9 mouse cellular contexts compared by ENCODE assay signal in the genomic region with DNA sequence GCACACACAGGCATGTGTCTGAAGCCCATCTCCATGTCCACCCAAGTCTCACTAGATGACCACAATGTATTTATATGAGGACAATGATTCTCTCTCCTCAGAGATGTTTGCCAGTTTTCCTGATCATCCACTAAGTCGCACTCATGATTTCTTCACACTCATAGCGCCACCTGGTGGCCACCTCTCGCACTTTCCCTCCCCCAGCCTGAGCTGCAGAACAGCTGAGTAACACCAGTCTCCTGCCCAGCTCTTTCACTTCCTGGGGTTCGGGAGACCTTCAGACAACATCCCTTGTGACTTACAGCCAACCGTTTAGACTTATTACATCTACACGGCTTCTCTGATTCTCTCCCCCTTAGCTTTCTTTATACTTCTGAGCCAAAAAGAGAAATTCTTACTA. TPM values are rescaled to one million over a fixed set of nuclear protein-coding genes. Genes with fewer than 3 reads are reported as not detected.
DNase-seq lines count a peak whose midpoint lies in the region; ATAC-seq lines count a peak whose summit lies in the region.
"Had no signal": no experiment of that assay in that cellular context is flagged by ENCODE, and none has a peak within 500 bp of the region (broad histone marks: within the 10 kb centered on the region; RNA-seq: fewer than 3 reads in every experiment).

No protein-coding gene starts in this region.

- peak; percentile 67 for DNase-seq in ES-CJ7 (ENCODE audit: low read depth, low spot score)
- peak; percentile 64 for DNase-seq in brain, embryonic 18.5 days (ENCODE audit: low read depth, low spot score)
- peak; percentile 92 for DNase-seq in forebrain, embryonic 11.5 days (ENCODE audit: low spot score)
- DNase-seq in layer of hippocampus, adult 9-10 months (ENCODE audit: low spot score) = peak; percentile 88
- peak; percentile 89 for DNase-seq in lung, postnatal 10 days
- DNase-seq in retina, postnatal 7 days (ENCODE audit: low read depth, low spot score) = peak; percentile 75
- peak; percentile 87 for DNase-seq in thymus, postnatal 4 days

- H3K4me3 ChIP-seq in forebrain, embryonic 11.5 days (ENCODE audit: low read depth, low read length) = no peak overlapping the region
- H3K4me3 ChIP-seq: limb, embryonic 12.5 days had no signal

- H3K27ac ChIP-seq in forebrain, embryonic 11.5 days (ENCODE audit: low read depth, low read length) = no peak overlapping the region
- H3K27ac ChIP-seq: limb, embryonic 12.5 days had no signal

- peak; percentile 44 for ATAC-seq in forebrain, embryonic 11.5 days (replicated peaks; ENCODE audit: low FRiP score)
- ATAC-seq in hematopoietic stem cell, adult 5-6 weeks (replicated peaks in 1 of 2; ENCODE audit: insufficient read depth in 1 of 2, low FRiP score in 2 of 2, low TSS enrichment in 1 of 2, low read depth in 1 of 2, poor library complexity in 2 of 2, severe bottlenecking in 2 of 2) = peak; percentile 76 to 84

- H3K9me3 ChIP-seq in forebrain, embryonic 11.5 days (ENCODE audit: control insufficient read depth, low read length) = no peaks in the 10 kb centered on the region
- H3K9me3 ChIP-seq: limb, embryonic 12.5 days had no signal

- no peaks in the 10 kb centered on the region for H3K36me3 ChIP-seq in forebrain, embryonic 11.5 days (ENCODE audit: control insufficient read depth, insufficient read depth, low read length)
- H3K36me3 ChIP-seq: limb, embryonic 12.5 days had no signal

- no peaks in the 10 kb centered on the region for H3K4me1 ChIP-seq in forebrain, embryonic 11.5 days (replicated peaks; ENCODE audit: control insufficient read depth, insufficient read depth, low read length)

- H3K4me2 ChIP-seq in forebrain, embryonic 11.5 days (ENCODE audit: low read depth, low read length, severe bottlenecking) = no peak overlapping the region
- H3K4me2 ChIP-seq: limb, embryonic 12.5 days had no signal

- no peak overlapping the region for H3K9ac ChIP-seq in forebrain, embryonic 11.5 days (ENCODE audit: low read length)
- H3K9ac ChIP-seq: limb, embryonic 12.5 days had no signal

- 16% methylated on average over 6 of the region's 6 CpGs for WGBS in forebrain, embryonic 11.5 days

- no peaks in the 10 kb centered on the region; the same call in 1 of the 2 replicates for H3K27me3 ChIP-seq in forebrain, embryonic 11.5 days (ENCODE audit: control insufficient read depth, insufficient read depth, low read length)

RNA-seq across cellular contexts. Expression of gene Nars2, which starts 37.3 kb away (rescaled TPM):
- polyA plus RNA-seq in forebrain, embryonic 11.5 days (2014; fragmentation: Nextera tagmentation; extraction: Ambion mirVana) = 28.2 and 29.6 TPM in 2 replicates
- total RNA-seq in hematopoietic stem cell, adult 5-6 weeks (2017) = 14.6 and 14.9 TPM in 2 replicates
